Mouse (Mus musculus) forebrain, embryonic 15.5 days (tissue): Measurements from ENCODE around the gene Fbrsl1. TPM values are rescaled to one million over a fixed set of nuclear protein-coding genes. Genes with fewer than 3 reads are reported as not detected.
A peak's percentile ranks its signal among the peaks of the same experiment; 100 is the strongest.
"Not testable (repeated sequence)": the region's sequence is repeated elsewhere in the genome, so short reads cannot be mapped to it uniquely, and the experiment has no call there.

Source experiments
- ATAC-seq: fragments of 200-750 bp; cut with Nextera tagmentation; replicated peaks from 2 replicates; pipeline ENCODE4 v1.8.0; 2017; ENCODE audit warnings: mild to moderate bottlenecking, moderate TSS enrichment, moderate library complexity
- H3K27ac ChIP-seq: fragments of 300-500 bp; sonication (generic); replicated peaks from 2 replicates; pipeline ENCODE4 v1.5.1; 2015; ENCODE audit warnings: mild to moderate bottlenecking, inconsistent platforms
- H3K27me3 ChIP-seq: fragments of 300-500 bp; sonication (generic); 2 replicates; pipeline ENCODE4 v1.6.1; 2015; ENCODE audit warnings: inconsistent platforms
- H3K36me3 ChIP-seq: fragments of 300-500 bp; sonication (generic); 2 replicates; pipeline ENCODE4 v1.6.1; 2015; ENCODE audit warnings: mild to moderate bottlenecking, inconsistent platforms
- H3K4me1 ChIP-seq: fragments of 300-500 bp; sonication (generic); 2 replicates; pipeline ENCODE4 v1.6.1; 2015; ENCODE audit warnings: inconsistent platforms
- H3K4me2 ChIP-seq: fragments of 300-500 bp; sonication (generic); replicated peaks from 2 replicates; pipeline ENCODE4 v1.6.1; 2015; ENCODE audit warnings: mild to moderate bottlenecking, inconsistent platforms
- H3K4me3 ChIP-seq: fragments of 300-500 bp; sonication (generic); 2 replicates; pipeline ENCODE4 v1.5.1; 2015; ENCODE audit warnings: mild to moderate bottlenecking, inconsistent platforms
- H3K9ac ChIP-seq: fragments of 300-500 bp; sonication (generic); replicated peaks from 2 replicates; pipeline ENCODE4 v1.6.1; 2015; ENCODE audit warnings: mild to moderate bottlenecking, inconsistent platforms
- H3K9me3 ChIP-seq: fragments of 300-500 bp; sonication (generic); 2 replicates; pipeline ENCODE4 v1.6.1; 2016; ENCODE audit warnings: inconsistent platforms
- WGBS: fragments of 180-500 bp; shearing (Covaris S2); methylation state at CpG from one replicate; pipeline ENCODE4 v1.1.7; 2015; ENCODE audit warnings: mixed read lengths; 5-methylcytosine and 5-hydroxymethylcytosine counted together
- polyA plus RNA-seq: library from polyadenylated mRNA; unstranded; fragments of >200 nt; fragmentation: Nextera tagmentation; extraction: Ambion mirVana; gene quantifications from 2 replicates; pipeline ENCODE4 v1.2.1, GENCODE M21; 2015

Gene Fbrsl1
- polyA plus RNA-seq, 1 experiment from 2014 or later = 26.4 TPM

- Histone ChIP-seq H3K9me3 (no peaks in the 10 kb centered on the region), H3K27ac (peak overlapping the region; percentile 62), H3K27me3 (no peaks in the 10 kb centered on the region), H3K4me1 (peaks cover 35% of the 10 kb centered on the region), H3K36me3 (no peaks in the 10 kb centered on the region), H3K9ac (peak overlapping the region; percentile 79), H3K4me2 (peak overlapping the region; percentile 92), H3K4me3 (peak overlapping the region; percentile 84)
- WGBS = under 1% methylated on average over 90 of the region's 98 CpGs
- ATAC-seq = peak; percentile 33
These were observed 425 bp downstream of the Fbrsl1 start for GRCm38 (mm10) chr5:110447720-110448435.

GRCm38 (mm10) chr5:110444509-110444908, 3.8 kb downstream of the Fbrsl1 start:
- H3K4me1 ChIP-seq = peaks cover 39% of the 10 kb centered on the region
- no peaks in the 10 kb centered on the region for H3K9me3 ChIP-seq
- H3K27ac ChIP-seq = no peak overlapping the region
- no peaks in the 10 kb centered on the region for H3K27me3 ChIP-seq
- ATAC-seq = no peak
- 88% methylated on average over 2 of the region's 2 CpGs for WGBS
- no peak overlapping the region for H3K4me2 ChIP-seq
- no peak overlapping the region for H3K4me3 ChIP-seq
- H3K9ac ChIP-seq = no peak overlapping the region
- H3K36me3 ChIP-seq = no peaks in the 10 kb centered on the region

DNA sequence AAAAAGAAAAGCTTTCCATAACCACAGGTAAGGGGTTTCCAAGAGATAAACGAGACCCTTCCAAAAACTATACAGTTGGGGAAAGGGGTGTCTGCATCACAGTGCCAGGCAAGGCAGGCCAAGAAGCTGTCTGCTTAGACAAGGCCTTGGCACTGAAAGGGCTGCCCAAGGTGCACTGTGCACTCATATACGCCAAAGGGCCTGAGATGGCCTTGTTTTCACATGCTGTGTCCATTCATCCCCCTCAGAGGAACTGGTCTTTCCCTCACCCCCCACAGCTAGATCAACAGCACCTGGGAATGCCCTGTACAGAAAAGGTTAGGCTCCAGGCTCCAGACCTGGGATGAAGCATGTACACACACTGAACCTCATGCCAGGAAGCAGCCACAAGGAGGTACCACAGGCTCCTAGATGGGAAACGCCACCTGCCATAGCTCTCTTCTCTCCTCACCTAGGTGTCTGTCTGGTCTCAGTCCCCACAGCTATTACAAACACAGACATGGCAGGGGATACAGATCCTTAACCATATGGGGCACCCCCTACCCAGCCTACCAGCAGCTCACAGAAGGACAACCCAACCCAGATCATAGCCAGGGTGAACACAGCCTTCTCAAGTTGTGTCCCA, 5.2 kb downstream of the Fbrsl1 start:
- H3K27ac ChIP-seq = no peak overlapping the region
- no peaks in the 10 kb centered on the region for H3K27me3 ChIP-seq
- H3K36me3 ChIP-seq = no peaks in the 10 kb centered on the region
- no peak overlapping the region for H3K4me2 ChIP-seq
- no peak overlapping the region for H3K9ac ChIP-seq
- no peaks in the 10 kb centered on the region for H3K9me3 ChIP-seq
- 90% methylated on average over 3 of the region's 3 CpGs for WGBS
- H3K4me1 ChIP-seq = peaks cover 35% of the 10 kb centered on the region
- no peak overlapping the region for H3K4me3 ChIP-seq
- no peak for ATAC-seq

- no peak overlapping the region for H3K4me2 ChIP-seq
- H3K9me3 ChIP-seq = no peaks in the 10 kb centered on the region
- no peak overlapping the region for H3K27ac ChIP-seq
- WGBS = 87% methylated on average over 3 of the region's 3 CpGs
- ATAC-seq = no peak
- no peaks in the 10 kb centered on the region for H3K36me3 ChIP-seq
- H3K27me3 ChIP-seq = no peaks in the 10 kb centered on the region
- no peak overlapping the region for H3K4me3 ChIP-seq
- H3K9ac ChIP-seq = no peak overlapping the region
- H3K4me1 ChIP-seq = peaks cover 20% of the 10 kb centered on the region
These were observed 8.6 kb downstream of the Fbrsl1 start for GRCm38 (mm10) chr5:110439565-110440310.

DNA sequence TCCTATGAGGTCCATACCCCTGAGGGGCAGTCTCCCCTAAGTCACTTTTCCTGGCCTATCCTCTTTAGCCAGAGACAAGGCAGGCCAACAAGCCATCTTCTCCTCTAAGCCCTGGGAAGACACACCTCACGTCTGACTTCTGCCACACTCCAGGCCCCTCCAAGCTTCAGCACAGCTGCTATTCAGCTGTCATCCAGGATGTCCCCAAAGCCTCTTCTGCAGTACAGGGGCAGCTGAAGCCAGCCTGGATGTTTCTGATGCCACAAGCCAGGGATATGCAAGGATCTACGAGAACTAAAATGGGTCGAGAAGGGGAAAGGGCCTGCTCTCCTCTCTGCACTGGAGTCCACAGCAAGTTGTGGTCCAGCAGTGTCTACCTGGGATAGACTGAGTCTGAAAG, 9.7 kb downstream of the Fbrsl1 start:
- H3K9me3 ChIP-seq = no peaks in the 10 kb centered on the region
- H3K9ac ChIP-seq = no peak overlapping the region
- 76% methylated on average over 3 of the region's 3 CpGs for WGBS
- no peak overlapping the region for H3K4me3 ChIP-seq
- no peak overlapping the region for H3K27ac ChIP-seq
- peaks cover 20% of the 10 kb centered on the region for H3K4me1 ChIP-seq
- no peak overlapping the region for H3K4me2 ChIP-seq
- H3K36me3 ChIP-seq = no peaks in the 10 kb centered on the region
- no peaks in the 10 kb centered on the region for H3K27me3 ChIP-seq
- no peak for ATAC-seq

GRCm38 (mm10) chr5:110437632-110438261, 10.6 kb downstream of the Fbrsl1 start:
- Histone ChIP-seq H3K36me3 (no peaks in the 10 kb centered on the region), H3K27ac (no peak overlapping the region)

DNA sequence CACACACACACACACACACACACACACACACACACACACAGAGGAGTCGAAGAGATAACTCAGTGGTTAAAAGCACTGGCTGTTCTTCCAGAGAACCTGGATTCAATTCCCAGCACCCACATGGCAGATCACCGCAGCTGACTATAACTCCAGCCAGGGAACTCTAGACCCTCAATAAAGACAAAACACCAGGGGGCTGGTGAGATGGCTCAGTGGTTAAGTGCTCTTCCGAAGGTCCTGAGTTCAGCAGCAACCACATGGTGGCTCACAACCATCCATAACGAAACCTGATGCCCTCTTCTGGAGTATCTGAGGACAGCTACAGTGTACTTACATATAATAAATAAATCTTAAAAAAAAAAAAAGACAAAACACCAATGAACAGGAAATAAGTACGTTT, 12.1 kb downstream of the Fbrsl1 start:
- H3K27ac ChIP-seq, ATAC-seq, H3K9ac ChIP-seq, H3K9me3 ChIP-seq, H3K27me3 ChIP-seq, H3K4me1 ChIP-seq, H3K4me2 ChIP-seq, H3K4me3 ChIP-seq: not testable (repeated sequence)
- 70% methylated on average over 5 of the region's 5 CpGs for WGBS
- peaks cover 11% of the 10 kb centered on the region for H3K36me3 ChIP-seq

More at GRCm38 (mm10) chr5:110437632-110438261, 10.6 kb downstream of the Fbrsl1 start:
- Histone ChIP-seq H3K9ac (no peak overlapping the region), H3K27me3 (no peaks in the 10 kb centered on the region), H3K4me3 (no peak overlapping the region), H3K4me2 (no peak overlapping the region), H3K9me3 (no peaks in the 10 kb centered on the region), H3K4me1 (peaks cover 12% of the 10 kb centered on the region)
- 25% methylated on average over 6 of the region's 6 CpGs for WGBS
- no peak for ATAC-seq

- Histone ChIP-seq H3K4me3 (no peak overlapping the region), H3K36me3 (peaks cover 13% of the 10 kb centered on the region), H3K4me1 (peaks cover 10% of the 10 kb centered on the region), H3K27ac (no peak overlapping the region), H3K9me3 (no peaks in the 10 kb centered on the region), H3K4me2 (no peak overlapping the region), H3K9ac (no peak overlapping the region), H3K27me3 (no peaks in the 10 kb centered on the region)
- peak; percentile 56; the same call in 1 of the 2 replicates for ATAC-seq
These were observed 13.5 kb downstream of the Fbrsl1 start for GRCm38 (mm10) chr5:110434816-110435215.

GRCm38 (mm10) chr5:110429045-110429444, 19.3 kb downstream of the Fbrsl1 start:
- Histone ChIP-seq H3K36me3 (peaks cover 13% of the 10 kb centered on the region), H3K4me1 (peaks cover 6% of the 10 kb centered on the region), H3K4me2 (no peak overlapping the region), H3K9ac (no peak overlapping the region), H3K27ac (no peak overlapping the region), H3K27me3 (no peaks in the 10 kb centered on the region), H3K4me3 (no peak overlapping the region), H3K9me3 (no peaks in the 10 kb centered on the region)
- peak; percentile 91 for ATAC-seq
- 24% methylated on average over 9 of the region's 9 CpGs for WGBS

- 76% methylated on average over 3 of the region's 3 CpGs for WGBS
These were observed 20.0 kb downstream of the Fbrsl1 start for GRCm38 (mm10) chr5:110428290-110428689.

GRCm38 (mm10) chr5:110425187-110425586, 23.1 kb downstream of the Fbrsl1 start:
- Histone ChIP-seq H3K36me3 (no peaks in the 10 kb centered on the region), H3K4me1 (peaks cover 6% of the 10 kb centered on the region), H3K4me3 (no peak overlapping the region), H3K27me3 (no peaks in the 10 kb centered on the region), H3K27ac (no peak overlapping the region), H3K9me3 (no peaks in the 10 kb centered on the region), H3K9ac (no peak overlapping the region), H3K4me2 (no peak overlapping the region)
- no peak for ATAC-seq
- 84% methylated on average over 4 of the region's 4 CpGs for WGBS

More at GRCm38 (mm10) chr5:110428290-110428689, 20.0 kb downstream of the Fbrsl1 start:
- no peak overlapping the region for H3K9ac ChIP-seq
- H3K9me3 ChIP-seq = no peaks in the 10 kb centered on the region
- ATAC-seq = no peak
- no peak overlapping the region for H3K27ac ChIP-seq
- peaks cover 13% of the 10 kb centered on the region for H3K36me3 ChIP-seq
- no peak overlapping the region for H3K4me3 ChIP-seq
- H3K4me2 ChIP-seq = no peak overlapping the region
- no peaks in the 10 kb centered on the region for H3K27me3 ChIP-seq
- H3K4me1 ChIP-seq = peaks cover 6% of the 10 kb centered on the region

- H3K9ac ChIP-seq = no peak overlapping the region
- 80% methylated on average over 5 of the region's 5 CpGs for WGBS
- H3K27ac ChIP-seq = no peak overlapping the region
- no peaks in the 10 kb centered on the region for H3K9me3 ChIP-seq
- no peak overlapping the region for H3K4me2 ChIP-seq
- ATAC-seq = no peak
- H3K4me3 ChIP-seq = no peak overlapping the region
- no peaks in the 10 kb centered on the region for H3K27me3 ChIP-seq
- peaks cover 6% of the 10 kb centered on the region for H3K4me1 ChIP-seq
- no peaks in the 10 kb centered on the region for H3K36me3 ChIP-seq
These were observed 24.1 kb downstream of the Fbrsl1 start for GRCm38 (mm10) chr5:110424204-110424603.
